Mouse (Mus musculus) kidney, adult 2 months (tissue): Measurements from ENCODE around the gene Ptpn22.

ENCODE experiments used
- CTCF ChIP-seq: fragments of 200-500 bp; conservative IDR thresholded peaks from 2 replicates; pipeline ENCODE4 v1.5.1; 2011; ENCODE audit warnings: low read depth, mild to moderate bottlenecking, control low read depth, low read length, moderate library complexity, mixed read lengths; ENCODE audit not compliant: insufficient read depth, insufficient read length
- POLR2A ChIP-seq: fragments of 200-500 bp; IDR thresholded peaks from one replicate; pipeline ENCODE4 v1.6.1; 2011; ENCODE audit warnings: low read depth, low read length, control low read depth

DNA sequence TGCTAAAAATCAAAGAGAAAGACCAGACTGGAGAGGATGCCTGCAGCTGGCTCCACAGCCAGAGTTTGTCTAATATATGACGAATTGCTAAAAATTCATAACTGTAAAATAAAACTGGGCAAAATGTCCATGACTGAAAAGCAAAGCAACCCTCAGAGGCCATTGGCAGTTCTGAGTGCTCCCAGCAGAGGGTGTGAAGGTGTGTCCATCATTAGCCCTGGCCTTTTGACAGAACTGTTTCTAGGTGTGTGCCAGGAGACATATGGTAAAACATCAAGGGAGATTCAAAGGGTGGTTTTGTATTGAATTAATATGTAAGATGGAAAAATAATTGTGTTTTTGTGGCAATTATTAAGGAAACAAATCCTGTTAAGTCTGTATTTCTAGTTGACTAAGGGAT, 45.1 kb downstream of the Ptpn22 start:
- TF ChIP-seq POLR2A (no peak), CTCF (peak; percentile 56)
